Mouse (Mus musculus): Measurements from ENCODE around the gene Gm16253.
A peak's percentile ranks its signal among the peaks of the same experiment; 100 is the strongest.

Gm16253 gene

GRCm38 (mm10) chr3:96575272-96575984 is 1.4 kb upstream of the Gm16253 start:
- DNase-seq: peak; percentile 35

GRCm38 (mm10) chr3:96576005-96576658 is 652 bp upstream of the Gm16253 start:
- peak; percentile 96 for DNase-seq

GRCm38 (mm10) chr3:96577566-96577965 is 782 bp downstream of the Gm16253 start:
- peak; percentile 41 for DNase-seq

GRCm38 (mm10) chr3:96578561-96579238 is 1.9 kb downstream of the Gm16253 start:
- no peak for DNase-seq

GRCm38 (mm10) chr3:96579239-96579750 is 2.5 kb downstream of the Gm16253 start:
- no peak for DNase-seq

- peak; percentile 94 for DNase-seq
Measured at GRCm38 (mm10) chr3:96579885-96580454, 3.2 kb downstream of the Gm16253 start.

GRCm38 (mm10) chr3:96581141-96581540 is 4.4 kb downstream of the Gm16253 start:
- DNase-seq: no peak

- no peak for DNase-seq
Measured at GRCm38 (mm10) chr3:96581771-96582515, 5.2 kb downstream of the Gm16253 start.

- DNase-seq: no peak
Measured at GRCm38 (mm10) chr3:96583386-96583785, 6.6 kb downstream of the Gm16253 start.

GRCm38 (mm10) chr3:96590657-96591056 is 13.9 kb downstream of the Gm16253 start:
- DNase-seq: no peak

- DNase-seq: peak; percentile 75
Measured at GRCm38 (mm10) chr3:96593374-96593773, 16.6 kb downstream of the Gm16253 start.

GRCm38 (mm10) chr3:96593790-96594560 is 17.2 kb downstream of the Gm16253 start, which contains the start of gene Polr3gl:
Gene Polr3gl, minus strand, starts transcription at chr3:96594181.
- peak; percentile 97 for DNase-seq

GRCm38 (mm10) chr3:96594851-96595250 is 18.1 kb downstream of the Gm16253 start:
- DNase-seq: no peak

GRCm38 (mm10) chr3:96595661-96596060 is 18.9 kb downstream of the Gm16253 start:
- DNase-seq: no peak

GRCm38 (mm10) chr3:96596228-96596707 is 19.5 kb downstream of the Gm16253 start, which contains the start of gene Ankrd34a:
Gene Ankrd34a, plus strand, starts transcription at chr3:96596636.
- DNase-seq: no peak

- DNase-seq: no peak
Measured at GRCm38 (mm10) chr3:96596855-96597254, 20.1 kb downstream of the Gm16253 start.

GRCm38 (mm10) chr3:96597435-96597891 is 20.7 kb downstream of the Gm16253 start:
- no peak for DNase-seq

- peak; percentile 70 for DNase-seq
Measured at GRCm38 (mm10) chr3:96598156-96599068, 21.6 kb downstream of the Gm16253 start.

GRCm38 (mm10) chr3:96599069-96599393 is 22.2 kb downstream of the Gm16253 start:
- no peak for DNase-seq

GRCm38 (mm10) chr3:96599411-96599810 is 22.6 kb downstream of the Gm16253 start:
- DNase-seq: no peak

Measured in lung, postnatal 36 days (tissue).